ENCODE assay signal across 9 mouse cellular contexts in the genomic region with DNA sequence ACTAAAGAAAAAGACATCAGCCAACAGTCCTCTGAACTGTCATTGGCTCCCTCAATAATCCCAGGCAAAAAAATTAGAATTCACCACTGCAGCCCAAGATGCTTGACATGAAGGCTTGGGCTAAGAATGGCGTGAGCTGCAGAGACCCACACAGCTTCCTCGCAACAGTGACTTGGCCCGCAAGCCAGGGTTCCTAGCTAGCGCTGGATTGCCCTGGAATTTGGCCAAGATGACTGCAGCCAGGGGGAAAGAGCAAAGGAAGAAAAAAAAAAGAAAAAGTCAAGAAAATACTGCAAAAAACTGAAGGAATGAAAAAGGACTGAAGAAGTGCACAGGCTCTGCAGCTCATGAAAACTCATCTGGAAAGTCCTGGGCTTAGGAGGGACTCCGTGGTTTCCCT. TPM values are rescaled to one million over a fixed set of nuclear protein-coding genes. Genes with fewer than 3 reads are reported as not detected.
DNase-seq lines count a peak whose midpoint lies in the region; TF ChIP-seq lines count a peak whose summit lies in the region.
"Had no signal": no experiment of that assay in that cellular context is flagged by ENCODE, and none has a peak within 500 bp of the region (broad histone marks: within the 10 kb centered on the region; RNA-seq: fewer than 3 reads in every experiment).

No protein-coding gene starts in this region.

- H3K4me3 ChIP-seq in kidney, adult 2 months (ENCODE audit: insufficient read depth, low read depth, low read length): no peak overlapping the region
- H3K4me3 ChIP-seq: left cerebral cortex, adult 2 months; myocyte had no signal

- H3K27ac ChIP-seq in kidney, adult 2 months (ENCODE audit: insufficient read depth, low read depth, low read length): no peak overlapping the region
- H3K27ac ChIP-seq: left cerebral cortex, adult 2 months had no signal

- no peak for TF ChIP-seq CTCF in kidney, adult 2 months (conservative IDR thresholded peaks at IDR 0.05; ENCODE audit: insufficient read depth, insufficient read length, low read depth, low read length)

- WGBS in kidney, adult 2 months: 31% methylated on average over 5 of the region's 5 CpGs

- no peak for TF ChIP-seq POLR2A in kidney, adult 2 months (IDR thresholded peaks at IDR 0.05; ENCODE audit: low read depth, low read length)

- intact Hi-C loops in heart, postnatal 36 days (cut with DNase I): no loop called here
- intact Hi-C loops in left cerebral cortex, postnatal 14 days (cut with DNase I): no loop called here

- peak; percentile 35 to 41 for DNase-seq in heart, adult 18-20 months
- no peak for DNase-seq in heart, postnatal 36 days
- peak; percentile 43 for DNase-seq in ovary, postnatal 14 days (ENCODE audit: low spot score)
- no peak for DNase-seq in ovary, adult 18-20 months (ENCODE audit: low spot score)
- DNase-seq in kidney, adult 2 months: peak; percentile 60
- DNase-seq in lung, postnatal 4 days: peak; percentile 50 to 64
- no peak for DNase-seq in left cerebral cortex, postnatal 14 days (ENCODE audit: low spot score in 2 of 2)

- no peaks in the 10 kb centered on the region for H3K36me3 ChIP-seq in kidney, adult 2 months (ENCODE audit: control insufficient read depth, insufficient read depth, low read length)

- no peaks in the 10 kb centered on the region; the same call in 1 of the 2 replicates for H3K27me3 ChIP-seq in kidney, adult 2 months (replicated peaks; ENCODE audit: control insufficient read depth, insufficient read depth, low read length)

- 0 out of 2 replicates have a peak, but pooled peaks cover 3% of the 10 kb centered on the region for H3K4me1 ChIP-seq in kidney, adult 2 months (ENCODE audit: control insufficient read depth, insufficient read depth, low read length)

RNA-seq across cellular contexts. Expression of a gene that starts 43.5 kb away (rescaled TPM):
- total RNA-seq in heart, adult 18-20 months (2021): 10 to 100 TPM; 49.2 to 52.3 TPM
- 10 to 100 TPM; 37.7 to 39.7 TPM for total RNA-seq in heart, postnatal 36 days (2021)
- 24.6 and 31.1 TPM in 2 replicates for polyA plus RNA-seq in kidney, adult 2 months (2012; rRNA removed)
- total RNA-seq in left cerebral cortex, postnatal 14 days (2021): 10 to 100 TPM; 69.4 to 69.5 TPM

RNA-seq across cellular contexts. Expression of a gene that starts 56.0 kb away (rescaled TPM):
- total RNA-seq in heart, adult 18-20 months (2021): 1,000 to 10,000 TPM; 1,617 to 1,852 TPM
- total RNA-seq in heart, postnatal 36 days (2021): 1,000 to 10,000 TPM; 1,777 to 1,954 TPM
- polyA plus RNA-seq in kidney, adult 2 months (2012; rRNA removed): 37.7 and 58.1 TPM in 2 replicates
- total RNA-seq in left cerebral cortex, postnatal 14 days (2021): 100 to 1,000 TPM; 243 to 274 TPM

Comparison
In these comparisons a context has a peak if more than half of its experiments do, and no peak if none do; other contexts are left out.
1. DNase-seq: peak in heart, adult 18-20 months (2 of 2), ovary, postnatal 14 days (single experiment), kidney, adult 2 months (single experiment) and lung, postnatal 4 days (2 of 2); none in heart, postnatal 36 days (0 of 2), ovary, adult 18-20 months (single experiment) and left cerebral cortex, postnatal 14 days (0 of 2).
2. RNA of a gene that starts 56.0 kb away (total RNA-seq): 1,777 to 1,954 TPM in heart, postnatal 36 days and 1,617 to 1,852 TPM in heart, adult 18-20 months; 243 to 274 TPM in left cerebral cortex, postnatal 14 days; every median in the first group is over 4 times any median in the second.